Mouse (Mus musculus) megakaryocyte-erythroid progenitor cell, adult 5-6 weeks (primary cell): ENCODE measurements around the gene Tro. TPM values are rescaled to one million over a fixed set of nuclear protein-coding genes. Genes with fewer than 3 reads are reported as not detected.
A peak's percentile ranks its signal among the peaks of the same experiment; 100 is the strongest.

ENCODE experiments used
- ATAC-seq: replicated peaks from 2 replicates; pipeline ENCODE4 v1.8.0; 2016; ENCODE audit warnings: mild to moderate bottlenecking, inconsistent platforms; ENCODE audit not compliant: severe bottlenecking, poor library complexity, low FRiP score, low TSS enrichment
- total RNA-seq, 2 experiments: library from RNA; stranded (forward) in 1 of 2; stranded (reverse) in 1 of 2; fragments of 200-1000, 215-1000 nt in 1 of 2; fragments of >200 nt in 1 of 2; fragmentation: Nextera tagmentation in 1 of 2; gene quantifications; 2 replicates each; pipeline ENCODE4 v1.2.3; 2014 to 2017

Gene Tro
- total RNA-seq (2014; fragmentation: Nextera tagmentation) (not detected in 2 replicates), total RNA-seq (2017) (0.23 TPM in 1 of 2 replicates, not detected in the other)

GRCm38 (mm10) chrX:150656908-150657796 lies at the start of gene Tro:
TSS of gene Tro (minus strand) at chrX:150657583.
- ATAC-seq, result no peak

- ATAC-seq, result no peak
These were observed 20.1 kb upstream of the Tro start for GRCm38 (mm10) chrX:150677505-150677904.

- no peak for ATAC-seq
These were observed 5.4 kb upstream of the Tro start for GRCm38 (mm10) chrX:150662809-150663208.

- ATAC-seq, result no peak
These were observed 375 bp upstream of the Tro start for GRCm38 (mm10) chrX:150657797-150658118.

- no peak for ATAC-seq
These were observed 1.1 kb downstream of the Tro start for GRCm38 (mm10) chrX:150656122-150656907.

- peak; percentile 91 for ATAC-seq
These were observed 21.0 kb downstream of the Tro start for GRCm38 (mm10) chrX:150636421-150636820.

- no peak for ATAC-seq
These were observed 58.5 kb downstream of the Tro start for GRCm38 (mm10) chrX:150598882-150599281.

Other genes starting within 250 kb of the Tro start
- 21.0 and 23.4 TPM in 2 replicates for gene Tmem29, start 198.4 kb downstream of the Tro start, total RNA-seq (2014; fragmentation: Nextera tagmentation)
- 18.8 and 24.6 TPM in 2 replicates for gene Tmem29, start 198.4 kb downstream of the Tro start, total RNA-seq (2017)
- 2.1 TPM in 1 of 2 replicates, not detected in the other for gene Alas2, start 110.2 kb downstream of the Tro start, total RNA-seq (2014; fragmentation: Nextera tagmentation)
- 0.23 and 4.6 TPM in 2 replicates for gene Alas2, start 110.2 kb downstream of the Tro start, total RNA-seq (2017)
- gene Pfkfb1, start 69.4 kb downstream of the Tro start, total RNA-seq (2014; fragmentation: Nextera tagmentation), result 5.9 and 7.4 TPM in 2 replicates
- 1.2 and 1.8 TPM in 2 replicates for gene Pfkfb1, start 69.4 kb downstream of the Tro start, total RNA-seq (2017)
- 26.0 and 28.3 TPM in 2 replicates for gene Apex2, start 67.7 kb downstream of the Tro start, total RNA-seq (2014; fragmentation: Nextera tagmentation)
- 5.0 and 5.2 TPM in 2 replicates for gene Apex2, start 67.7 kb downstream of the Tro start, total RNA-seq (2017)
- gene Maged2, start 156.8 kb upstream of the Tro start, total RNA-seq (2014; fragmentation: Nextera tagmentation), result 1.1 TPM in 1 of 2 replicates, not detected in the other
- 0.38 and 3.3 TPM in 2 replicates for gene Maged2, start 156.8 kb upstream of the Tro start, total RNA-seq (2017)